Mouse (Mus musculus) liver, postnatal 0 days (tissue): Measurements from ENCODE around the gene Tmem164.

Source experiments
- CTCF ChIP-seq: sonication (generic); IDR thresholded peaks from 2 replicates; pipeline ENCODE4 v1.5.1; 2016; ENCODE audit warnings: antibody characterized with exemption, low read depth
- EP300 ChIP-seq: IDR thresholded peaks from 2 replicates; pipeline ENCODE4 v1.6.1; 2016; ENCODE audit warnings: antibody characterized with exemption, low read depth, mild to moderate bottlenecking

DNA sequence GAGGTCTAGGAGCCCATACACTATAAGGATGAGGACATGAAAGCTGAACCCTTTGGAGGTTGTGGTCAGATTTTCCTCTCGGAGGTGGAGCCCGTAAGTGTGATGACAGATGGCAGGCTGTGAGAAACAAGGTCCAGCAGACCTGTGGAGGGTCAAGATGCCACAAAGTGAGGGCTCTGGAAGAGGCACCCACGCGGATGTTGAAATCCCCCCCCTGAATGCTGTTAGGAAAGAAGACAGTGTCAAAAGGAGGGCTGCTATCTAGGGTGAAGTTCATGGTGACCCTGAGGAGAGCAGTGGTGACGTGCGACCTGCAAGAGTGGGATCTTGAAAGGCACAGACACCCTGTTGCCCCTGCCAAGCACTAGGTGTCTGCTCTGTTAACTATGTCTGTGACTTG, 140.0 kb downstream of the Tmem164 start:
- no peak for TF ChIP-seq EP300
- no peak for TF ChIP-seq CTCF
